Mouse (Mus musculus): ENCODE results near the gene Gm17349.

GRCm38 (mm10) chr15:99711491-99711890 is 6.2 kb upstream of the Gm17349 start:
- no peak for TF ChIP-seq POLR2A (IDR thresholded peaks at IDR 0.05; ENCODE audit: control insufficient read depth, extremely low read depth, insufficient read depth, low read length, poor library complexity)
- no peak for TF ChIP-seq CTCF (IDR thresholded peaks at IDR 0.05; ENCODE audit: borderline replicate concordance, control insufficient read depth, extremely low read depth, insufficient read depth, low read length, poor library complexity)
